Mouse (Mus musculus) adrenal gland, adult 8-10 months (tissue): ENCODE measurements around the gene Slc6a15. TPM values are rescaled to one million over a fixed set of nuclear protein-coding genes. Genes with fewer than 3 reads are reported as not detected.

Source experiments
- DNase-seq: peaks from one replicate; pipeline ENCODE4 v3.0.0; 2022
- total RNA-seq, 4 experiments: library from RNA; stranded (reverse); gene quantifications; 2 replicates each; pipeline ENCODE4 v1.2.4; 2022

The Slc6a15 gene
- total RNA-seq: 10 to 100 TPM in 1 of 4 experiments, 1 to 10 TPM in 3; 6.1 to 15.3 (median 8.9) TPM

DNA sequence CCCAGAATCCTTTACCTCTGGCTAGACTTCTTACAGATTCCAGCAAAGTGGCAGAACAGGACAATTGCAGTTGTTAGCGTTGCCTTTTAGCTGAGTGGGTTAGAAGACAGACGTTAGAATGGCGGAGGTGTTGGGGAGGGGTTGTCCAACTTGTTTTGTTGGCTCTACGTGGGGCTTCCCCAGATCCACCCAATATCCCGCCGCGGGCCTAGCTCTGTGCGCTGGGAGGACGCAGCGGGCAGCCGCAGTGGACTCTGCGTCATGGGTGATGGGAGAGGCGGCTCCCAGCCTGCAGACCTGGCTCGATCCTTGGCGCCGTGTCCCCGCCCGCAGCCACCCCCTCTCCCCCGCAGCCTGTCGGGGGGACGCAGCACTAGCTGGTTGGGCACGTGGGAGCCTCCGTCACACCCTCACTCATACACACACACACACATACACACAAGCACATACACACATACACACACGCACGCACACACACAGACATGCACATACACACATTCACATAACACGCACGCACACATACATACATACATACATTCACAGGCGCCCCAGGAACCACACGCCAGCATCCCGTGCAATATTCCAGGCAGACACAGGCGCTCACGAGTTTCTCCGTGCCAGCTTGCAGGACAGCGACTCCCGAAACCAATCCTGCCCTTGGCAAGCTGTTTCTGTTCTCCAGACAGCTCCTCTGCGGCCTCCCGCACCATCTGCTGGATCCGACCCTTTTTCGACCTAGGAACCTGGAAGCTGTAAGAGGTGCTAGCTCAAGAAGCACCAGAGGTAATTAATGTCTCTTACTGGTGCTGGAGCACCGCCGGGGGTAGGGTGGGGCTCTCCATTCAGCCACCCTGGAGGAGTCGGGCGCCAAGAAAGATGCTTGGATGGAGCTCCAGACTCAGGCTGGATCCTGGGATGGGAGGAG lies at the start of gene Slc6a15:
Slc6a15 (plus strand) TSS at position 413 of the 925 bp plus-strand sequence.
- peak; percentile 15 for DNase-seq

GRCm38 (mm10) chr10:103321941-103322340 lies 45.6 kb upstream of the Slc6a15 start:
- DNase-seq: peak; percentile 66

DNA sequence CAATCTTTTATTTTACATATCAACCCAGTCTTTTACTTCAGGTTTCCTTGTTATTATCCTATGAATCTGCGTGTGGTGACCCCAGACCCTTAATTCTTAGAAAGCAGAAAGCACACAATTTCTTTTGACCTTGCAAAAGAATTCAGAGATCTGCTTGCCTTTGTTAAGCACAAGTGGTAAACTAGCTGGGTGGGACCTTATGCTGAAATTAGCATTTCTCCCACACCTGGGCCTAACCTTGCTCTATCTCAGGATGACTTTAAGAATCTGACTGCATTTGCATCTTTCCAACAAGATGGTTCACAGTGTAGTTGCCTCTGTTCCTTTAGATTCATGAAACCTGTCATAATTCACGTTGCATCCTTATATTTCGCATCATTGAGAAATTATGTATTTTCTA lies 44.2 kb upstream of the Slc6a15 start:
- no peak for DNase-seq

- DNase-seq: no peak
These were observed 33.3 kb upstream of the Slc6a15 start for GRCm38 (mm10) chr10:103334306-103334705.

DNA sequence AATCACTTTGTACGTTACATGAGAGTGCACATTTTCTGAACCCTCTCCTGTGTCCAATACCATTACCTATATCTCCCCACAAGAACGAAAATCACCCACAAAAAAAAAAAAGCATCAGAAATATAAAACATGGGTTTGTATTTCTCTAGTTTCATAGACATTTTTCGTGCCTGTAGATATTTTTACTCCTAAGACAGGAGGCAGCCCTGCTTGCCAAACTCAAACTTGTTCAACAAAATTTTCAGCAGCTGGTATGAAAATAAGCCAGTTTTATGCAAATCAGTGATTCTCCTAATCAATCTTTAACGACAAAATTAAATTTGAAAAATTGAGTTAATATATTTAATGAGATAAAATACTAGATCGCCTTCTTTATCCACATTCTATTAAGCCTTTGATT lies 27.7 kb upstream of the Slc6a15 start:
- no peak for DNase-seq

DNA sequence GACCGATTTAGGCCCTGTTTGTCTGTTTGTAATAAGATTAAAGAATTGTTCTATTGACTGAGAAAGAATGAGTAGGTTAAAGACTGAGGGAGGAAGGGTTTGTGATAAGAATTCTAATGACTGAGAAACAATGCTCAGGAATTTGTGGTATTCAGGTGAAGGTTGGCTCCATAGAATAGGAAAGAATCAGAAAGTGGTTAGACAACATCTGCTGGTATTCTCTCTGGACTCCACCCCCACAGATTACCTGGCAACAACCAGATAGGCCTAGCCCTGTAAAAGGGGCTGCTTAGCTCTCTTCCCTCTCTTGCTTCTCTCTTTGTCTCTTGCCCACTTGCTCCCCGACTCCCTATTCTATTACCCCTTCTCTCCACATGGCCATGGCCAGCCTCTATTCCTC lies 20.8 kb upstream of the Slc6a15 start:
- no peak for DNase-seq

- DNase-seq: peak; percentile 22
These were observed 905 bp downstream of the Slc6a15 start for GRCm38 (mm10) chr10:103368296-103369080.

GRCm38 (mm10) chr10:103369081-103369420 lies 1.5 kb downstream of the Slc6a15 start:
- DNase-seq: peak; percentile 60

GRCm38 (mm10) chr10:103402171-103402570 lies 34.6 kb downstream of the Slc6a15 start:
- DNase-seq: no peak

DNA sequence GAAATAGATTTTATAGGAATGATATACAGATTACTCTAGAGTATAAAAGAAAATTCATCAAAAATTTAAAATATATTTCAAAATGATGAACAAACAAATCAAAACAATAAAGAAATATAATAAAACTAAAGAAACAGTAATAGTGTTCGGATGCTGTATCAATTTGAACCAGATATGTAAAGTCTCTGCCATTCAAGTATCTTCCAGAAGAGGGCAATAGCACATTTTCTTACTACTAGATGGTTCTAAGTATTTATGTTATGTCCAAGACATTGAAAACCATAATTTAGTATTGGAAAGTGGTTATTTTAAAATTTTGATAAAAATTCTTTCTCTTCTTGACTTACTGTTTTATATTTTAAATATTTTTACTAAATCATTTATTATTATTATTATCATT lies 60.1 kb downstream of the Slc6a15 start:
- DNase-seq: no peak

- DNase-seq: no peak
These were observed 75.0 kb downstream of the Slc6a15 start for GRCm38 (mm10) chr10:103442588-103442987.

DNA sequence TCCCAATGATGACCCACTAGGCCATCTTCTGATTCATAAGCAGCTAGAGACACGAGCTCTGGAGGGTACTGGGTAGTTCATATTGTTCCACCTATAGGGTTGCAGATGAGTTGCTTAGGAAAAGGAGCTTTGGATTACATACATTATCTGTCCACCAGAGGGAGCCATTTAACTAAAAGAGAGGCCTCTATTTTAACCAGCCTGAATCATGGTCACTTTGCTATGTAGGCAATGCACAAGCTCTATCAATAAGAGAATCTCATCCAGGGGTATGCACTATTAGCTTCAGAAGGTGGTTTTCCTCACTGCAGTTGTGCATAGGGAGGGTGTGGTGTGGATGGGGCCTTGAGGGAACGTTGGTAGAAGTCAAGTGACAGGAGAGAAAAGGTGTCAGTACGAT lies 75.5 kb downstream of the Slc6a15 start:
- DNase-seq: no peak

DNA sequence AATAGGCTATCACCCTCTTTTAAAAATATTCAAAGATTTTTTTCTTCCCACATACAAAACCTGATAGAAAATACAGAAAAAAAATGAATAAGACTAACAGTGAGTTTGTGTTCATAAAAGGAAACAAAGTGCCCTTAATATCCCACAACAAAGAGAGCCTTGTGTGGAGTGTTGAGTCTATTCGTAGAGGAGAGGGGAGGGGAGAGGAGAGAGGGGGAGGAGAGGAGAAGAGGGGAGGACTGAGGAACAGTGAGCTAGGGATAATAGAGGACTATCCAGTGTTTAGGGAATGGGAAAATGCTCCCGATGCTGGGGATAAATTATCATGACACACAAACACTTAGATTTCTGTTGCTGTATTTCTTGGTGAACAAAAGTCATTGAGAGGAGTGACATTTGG lies 80.8 kb downstream of the Slc6a15 start:
- DNase-seq: no peak

DNA sequence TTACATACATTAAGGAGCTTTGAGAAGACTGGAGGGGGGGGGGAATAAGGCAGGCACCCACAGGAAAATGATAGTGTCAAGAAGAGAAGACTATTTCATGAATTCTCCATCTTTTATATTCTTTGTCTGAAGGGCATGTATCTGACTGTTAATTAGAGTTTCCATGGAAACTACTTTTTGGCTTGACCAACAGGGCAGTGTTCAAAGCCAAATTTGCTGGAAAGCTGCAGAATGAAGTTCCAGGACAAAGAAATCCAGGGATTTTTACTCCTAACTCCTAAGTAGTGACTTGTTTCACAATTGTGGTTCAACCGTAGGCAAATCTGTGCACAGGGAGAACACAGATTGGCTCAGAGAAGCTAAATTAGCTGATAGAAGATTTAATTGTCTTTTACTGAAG lies 90.3 kb downstream of the Slc6a15 start:
- DNase-seq: no peak

Other genes starting within 250 kb of the Slc6a15 start
- 1 to 10 TPM in 1 of 4 experiments, under 1 TPM in 3; 0.15 to 1.1 (median 0.68) TPM for gene Lrriq1, start 131.5 kb upstream of the Slc6a15 start, total RNA-seq